Mouse (Mus musculus): ENCODE results near the gene Fth1.

GRCm38 (mm10) chr19:9977085-9977484 lies 3.3 kb upstream of the Fth1 start:
- TF ChIP-seq CTCF (IDR thresholded peaks at IDR 0.05; ENCODE audit: low read depth, low read length) (no peak), GATA1 (IDR thresholded peaks at IDR 0.05; ENCODE audit: borderline replicate concordance, low read length) (no peak)

Data from G1E (cell line).